Mouse (Mus musculus) embryonic facial prominence, embryonic 11.5 days (tissue): ENCODE results near the gene Map3k13. TPM values are rescaled to one million over a fixed set of nuclear protein-coding genes. Genes with fewer than 3 reads are reported as not detected.
A peak's percentile ranks its signal among the peaks of the same experiment; 100 is the strongest.

Source experiments
- ATAC-seq: fragments of 200-750 bp; cut with Nextera tagmentation; replicated peaks from 2 replicates; pipeline ENCODE4 v1.8.0; 2017; ENCODE audit warnings: low read depth; ENCODE audit not compliant: insufficient number of reproducible peaks, low FRiP score, low TSS enrichment
- DNase-seq: peaks from one replicate; pipeline ENCODE4 v3.0.0-alpha.2; 2015; ENCODE audit warnings: low spot score
- H3K27ac ChIP-seq: fragments of 300-500 bp; sonication (generic); replicated peaks from 2 replicates; pipeline ENCODE4 v1.5.1; 2014; ENCODE audit warnings: mild to moderate bottlenecking, low read depth, low read length, control low read depth
- H3K27me3 ChIP-seq: fragments of 300-500 bp; sonication (generic); 2 replicates; pipeline ENCODE4 v1.6.1; 2014; ENCODE audit warnings: mild to moderate bottlenecking, low read length, moderate library complexity, mixed read lengths; ENCODE audit not compliant: control insufficient read depth, insufficient read depth
- H3K36me3 ChIP-seq: fragments of 300-500 bp; sonication (generic); replicated peaks from 2 replicates; pipeline ENCODE4 v1.6.1; 2014; ENCODE audit warnings: low read depth, mild to moderate bottlenecking, low read length, moderate library complexity, mixed read lengths; ENCODE audit not compliant: control insufficient read depth, insufficient read depth
- H3K4me1 ChIP-seq: fragments of 300-500 bp; sonication (generic); 2 replicates; pipeline ENCODE4 v1.6.1; 2014; ENCODE audit warnings: low read length, mixed read lengths; ENCODE audit not compliant: control insufficient read depth, insufficient read depth
- H3K4me2 ChIP-seq: fragments of 300-500 bp; sonication (generic); 2 replicates; pipeline ENCODE4 v1.6.1; 2014; ENCODE audit warnings: low read depth, mild to moderate bottlenecking, control low read depth, low read length, moderate library complexity
- H3K4me3 ChIP-seq: fragments of 300-500 bp; sonication (generic); 2 replicates; pipeline ENCODE4 v1.5.1; 2014; ENCODE audit warnings: low read depth, low read length, control low read depth
- H3K9ac ChIP-seq: fragments of 300-500 bp; sonication (generic); replicated peaks from 2 replicates; pipeline ENCODE4 v1.6.1; 2014; ENCODE audit warnings: mild to moderate bottlenecking, control low read depth, low read length
- H3K9me3 ChIP-seq: fragments of 300-500 bp; sonication (generic); replicated peaks from 2 replicates; pipeline ENCODE4 v1.6.1; 2016; ENCODE audit warnings: mild to moderate bottlenecking, low read length, inconsistent platforms, mixed read lengths; ENCODE audit not compliant: control insufficient read depth
- WGBS: fragments of 180-500 bp; shearing (Covaris S2); extraction: QIAGEN DNeasy Blood & Tissue Kit; methylation state at CpG from one replicate; pipeline ENCODE4 v1.1.7; 2014; 5-methylcytosine and 5-hydroxymethylcytosine counted together
- polyA plus RNA-seq: library from polyadenylated mRNA; unstranded; fragments of >200 nt; fragmentation: Nextera tagmentation; extraction: Ambion mirVana; gene quantifications from 2 replicates; pipeline ENCODE4 v1.2.1, GENCODE M21; 2014

The Map3k13 gene
- 1.4 and 2.3 TPM in 2 replicates for polyA plus RNA-seq

DNA sequence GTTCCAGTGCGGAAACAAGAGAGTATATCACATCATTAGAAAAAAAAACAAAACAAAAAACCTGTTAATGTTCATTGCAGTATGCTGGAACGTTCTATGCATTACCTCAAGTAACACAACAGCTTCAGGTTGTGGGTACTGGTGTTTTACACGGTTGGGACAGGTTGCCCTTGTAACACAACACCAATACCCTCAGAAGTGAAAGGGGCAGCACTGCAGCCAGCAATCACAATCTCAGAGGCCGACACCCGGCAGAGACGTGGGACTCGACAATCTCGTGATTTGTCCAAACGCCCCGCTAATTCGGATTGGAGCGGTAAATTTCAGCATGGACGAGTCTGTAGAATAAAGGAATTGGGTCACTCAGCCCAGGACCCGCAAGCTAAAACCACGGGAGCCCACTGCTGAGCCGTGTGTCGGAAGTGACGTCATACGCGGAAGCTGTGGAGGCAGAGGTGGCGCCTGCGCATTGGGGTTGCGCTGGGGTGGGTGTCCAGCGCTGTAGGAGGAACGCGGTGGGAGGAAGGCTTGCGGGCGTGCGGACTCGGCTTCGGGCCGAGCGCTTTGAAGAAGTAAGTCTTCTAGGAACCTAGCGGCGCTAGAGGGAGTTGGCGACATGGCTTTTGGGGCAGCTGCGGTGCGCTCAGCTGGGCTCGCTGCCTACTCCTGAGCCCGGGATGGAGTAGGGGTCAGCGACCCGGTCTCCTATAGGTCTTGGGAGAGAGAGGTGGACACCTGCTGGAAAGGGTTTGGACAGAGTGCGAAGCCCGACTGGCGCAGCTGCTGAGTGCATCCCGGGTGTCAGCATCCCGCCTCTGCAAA is at the start of gene Map3k13:
Gene Map3k13 (plus strand): TSS at position 472 of the 822 bp plus-strand sequence.
- peak within 1 kb of the TSS; percentile 73 for H3K9ac ChIP-seq
- peak; percentile 98 for ATAC-seq
- WGBS: 2% methylated on average over 47 of the region's 47 CpGs

DNA sequence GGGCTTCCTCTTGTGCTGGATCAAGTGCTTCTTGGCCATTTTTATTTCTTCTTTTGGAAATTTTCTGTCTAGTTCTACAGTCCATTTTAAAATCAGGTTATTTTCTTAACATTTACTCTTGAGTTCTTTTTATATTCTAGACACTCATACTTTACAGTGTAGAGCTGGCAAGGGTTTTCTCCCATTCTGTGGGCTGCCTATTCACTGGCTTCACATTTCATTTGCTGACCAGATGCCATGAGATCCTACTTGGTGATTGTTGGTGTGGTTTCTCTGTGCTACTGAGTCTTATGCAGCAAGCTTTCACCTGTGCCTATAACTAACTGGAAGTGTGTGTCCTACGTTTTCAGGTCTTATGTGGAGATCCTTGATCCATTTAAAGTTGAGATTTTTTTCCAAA is 35.7 kb upstream of the Map3k13 start:
- Histone ChIP-seq H3K36me3 (no peaks in the 10 kb centered on the region), H3K27ac (no peak overlapping the region), H3K4me2 (no peak overlapping the region), H3K27me3 (no peaks in the 10 kb centered on the region), H3K4me3 (no peak overlapping the region), H3K9ac (no peak overlapping the region), H3K9me3 (no peaks in the 10 kb centered on the region), H3K4me1 (no peaks in the 10 kb centered on the region)
- no peak for DNase-seq
- WGBS: 73% methylated on average over 1 of the region's 1 CpGs
- no peak for ATAC-seq

More for the DNA sequence above, at the start of gene Map3k13:
- Histone ChIP-seq H3K4me1 (no peaks in the 10 kb centered on the region), H3K27ac (0 out of 2 replicates have a peak within 1 kb of the TSS, but pooled peaks have one; percentile 41), H3K36me3 (no peaks in the 10 kb centered on the region), H3K4me3 (peak within 1 kb of the TSS; percentile 81), H3K4me2 (peak within 1 kb of the TSS; percentile 84), H3K27me3 (no peaks in the 10 kb centered on the region), H3K9me3 (no peaks in the 10 kb centered on the region)
- peak; percentile 97 for DNase-seq

DNA sequence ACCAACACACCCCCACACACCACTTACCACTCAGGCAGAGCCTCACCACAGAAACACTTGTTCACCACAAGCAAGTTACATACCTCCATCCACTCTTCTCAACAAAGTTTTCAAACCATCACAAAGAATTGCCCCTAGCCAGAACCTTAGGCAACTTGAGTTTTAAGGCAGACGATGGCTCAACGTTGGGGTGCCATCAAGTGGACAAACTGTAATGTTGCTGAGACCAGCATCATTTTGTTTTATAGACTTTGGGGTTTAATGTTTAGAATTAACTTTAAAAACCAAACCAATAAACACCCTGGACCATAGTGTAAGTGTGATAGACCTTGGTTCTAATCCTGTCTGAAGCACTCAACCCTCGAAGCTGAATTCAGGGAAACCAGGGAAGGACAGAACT is 25.9 kb upstream of the Map3k13 start:
- Histone ChIP-seq H3K27ac (no peak overlapping the region), H3K36me3 (no peaks in the 10 kb centered on the region), H3K4me3 (no peak overlapping the region), H3K27me3 (no peaks in the 10 kb centered on the region), H3K4me1 (no peaks in the 10 kb centered on the region), H3K9me3 (no peaks in the 10 kb centered on the region), H3K9ac (no peak overlapping the region), H3K4me2 (no peak overlapping the region)
- DNase-seq (no peak), ATAC-seq (no peak)
- 84% methylated on average over 3 of the region's 3 CpGs for WGBS

DNA sequence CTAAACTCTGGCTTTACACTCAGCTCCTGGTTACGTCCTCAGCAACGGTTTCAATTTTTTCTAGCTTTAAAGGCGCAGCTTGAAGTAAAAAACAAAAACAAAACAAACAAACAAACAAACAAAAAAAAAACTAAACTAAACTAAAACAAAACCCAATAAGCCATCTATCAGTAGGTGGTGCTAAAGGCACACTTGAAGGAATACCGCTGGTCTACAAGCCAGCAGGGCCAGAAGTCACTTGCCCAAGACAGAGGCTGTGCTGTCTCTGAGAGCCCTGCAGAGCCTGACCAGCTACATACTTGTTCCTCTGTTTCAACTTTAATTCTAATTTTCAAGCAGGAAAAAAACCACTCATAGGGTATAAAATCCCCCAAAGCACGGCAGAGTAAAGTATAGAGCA is 24.5 kb upstream of the Map3k13 start:
- WGBS: 73% methylated on average over 5 of the region's 5 CpGs
- Histone ChIP-seq H3K4me2 (no peak overlapping the region), H3K27ac (no peak overlapping the region), H3K9ac (no peak overlapping the region), H3K36me3 (no peaks in the 10 kb centered on the region), H3K4me3 (no peak overlapping the region), H3K9me3 (no peaks in the 10 kb centered on the region), H3K27me3 (no peaks in the 10 kb centered on the region), H3K4me1 (no peaks in the 10 kb centered on the region)
- DNase-seq (peak; percentile 2), ATAC-seq (no peak)

DNA sequence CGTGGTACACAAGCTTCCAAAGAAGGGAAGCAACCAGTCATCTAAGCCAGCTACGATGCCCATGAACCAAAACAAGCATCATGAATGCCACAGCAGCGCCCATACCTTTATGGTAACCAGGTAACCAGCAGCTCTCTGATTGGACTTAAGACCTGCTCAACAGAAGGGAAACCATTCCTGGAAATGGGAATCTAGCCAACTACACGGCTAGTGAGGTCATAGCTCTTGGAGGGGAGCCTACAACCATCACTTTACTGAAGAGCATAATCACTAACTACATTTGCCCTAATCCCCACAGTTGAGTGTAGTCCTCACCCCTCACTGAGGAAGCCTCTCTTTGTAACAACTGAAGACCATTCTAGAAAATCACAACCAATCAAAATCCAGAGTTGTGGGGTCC is 19.4 kb upstream of the Map3k13 start:
- WGBS: 85% methylated on average over 4 of the region's 4 CpGs
- Histone ChIP-seq H3K27me3 (no peaks in the 10 kb centered on the region), H3K4me3 (no peak overlapping the region), H3K9ac (no peak overlapping the region), H3K4me2 (no peak overlapping the region), H3K9me3 (no peaks in the 10 kb centered on the region), H3K4me1 (no peaks in the 10 kb centered on the region), H3K27ac (no peak overlapping the region), H3K36me3 (no peaks in the 10 kb centered on the region)
- DNase-seq (no peak), ATAC-seq (no peak)

DNA sequence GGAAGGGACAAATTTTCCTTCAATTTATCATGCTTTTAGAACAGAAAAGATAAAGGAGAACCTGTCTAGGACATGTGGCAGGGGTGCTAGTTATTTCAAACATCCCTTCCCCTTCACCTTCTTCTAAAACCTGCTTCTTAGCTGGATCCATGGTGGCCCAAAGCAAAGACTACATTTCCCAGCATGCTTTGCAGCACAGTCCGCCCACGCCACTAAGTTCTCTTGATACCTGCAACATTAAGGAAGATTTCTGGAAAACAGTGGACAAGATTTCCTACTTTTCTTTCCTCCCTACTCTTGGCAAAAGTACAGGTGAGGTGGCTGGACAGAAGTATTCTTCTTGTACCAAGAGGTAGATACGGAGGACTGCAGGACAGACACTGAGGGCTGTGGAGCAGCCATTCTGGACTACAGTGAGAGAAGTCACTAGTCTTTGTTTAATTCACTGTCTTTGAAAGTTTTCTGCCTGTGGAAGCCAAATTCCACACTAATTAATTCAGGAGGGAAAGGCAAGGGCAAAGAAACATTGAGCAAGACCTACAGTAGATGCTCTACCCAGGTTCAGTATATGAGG is 15.8 kb upstream of the Map3k13 start:
- Histone ChIP-seq H3K4me2 (no peak overlapping the region), H3K36me3 (no peaks in the 10 kb centered on the region), H3K4me1 (no peaks in the 10 kb centered on the region), H3K4me3 (no peak overlapping the region), H3K27me3 (no peaks in the 10 kb centered on the region), H3K9ac (no peak overlapping the region), H3K9me3 (no peaks in the 10 kb centered on the region), H3K27ac (no peak overlapping the region)
- ATAC-seq (0 out of 2 replicates have a peak, but pooled peaks have one; percentile 52), DNase-seq (peak; percentile 69)
- WGBS: 41% methylated on average over 3 of the region's 3 CpGs

DNA sequence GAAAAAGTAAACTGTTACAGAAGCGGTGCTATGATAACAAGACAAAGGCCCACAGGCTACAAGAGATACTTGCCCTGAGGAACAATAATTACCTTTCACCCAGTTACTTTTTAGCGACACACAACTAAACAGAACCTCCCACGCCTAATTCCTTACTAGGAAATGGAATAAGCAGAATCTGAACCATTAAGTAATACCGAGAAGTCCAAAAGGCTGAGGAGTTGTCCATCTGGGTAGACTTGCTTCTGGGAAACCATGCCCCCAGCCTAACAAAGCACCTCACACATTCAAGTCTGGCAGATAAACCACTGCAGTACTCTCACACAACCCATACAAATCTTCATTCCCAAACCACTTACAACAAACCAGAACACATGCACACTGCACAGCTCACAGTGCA is 15.0 kb upstream of the Map3k13 start:
- no peak for DNase-seq
- ATAC-seq: no peak
- H3K9ac ChIP-seq: no peak overlapping the region
- H3K36me3 ChIP-seq: no peaks in the 10 kb centered on the region
- 92% methylated on average over 4 of the region's 4 CpGs for WGBS
- H3K4me1 ChIP-seq: no peaks in the 10 kb centered on the region
- no peak overlapping the region for H3K27ac ChIP-seq
- no peak overlapping the region for H3K4me3 ChIP-seq
- H3K4me2 ChIP-seq: no peak overlapping the region
- no peaks in the 10 kb centered on the region for H3K9me3 ChIP-seq
- no peaks in the 10 kb centered on the region for H3K27me3 ChIP-seq

DNA sequence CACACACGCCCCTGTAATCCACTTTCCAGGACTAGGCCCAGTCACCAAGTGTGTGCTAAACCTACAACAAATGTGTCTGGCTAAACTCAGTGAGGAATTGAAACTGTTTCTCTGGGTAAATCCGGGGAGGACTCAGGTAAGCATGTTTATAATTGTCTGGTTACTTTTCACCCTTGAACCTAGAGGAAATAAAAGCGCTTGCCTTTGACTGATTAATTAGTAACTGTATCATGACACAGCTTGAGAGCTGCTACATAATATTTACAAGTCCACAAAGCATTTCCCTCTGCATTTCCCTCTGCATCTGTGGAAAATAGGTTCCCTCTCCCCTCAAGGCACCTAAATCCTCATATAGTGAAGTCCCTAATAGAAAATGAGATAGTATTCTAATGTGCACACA is 12.9 kb upstream of the Map3k13 start:
- Histone ChIP-seq H3K4me1 (no peaks in the 10 kb centered on the region), H3K4me2 (no peak overlapping the region), H3K9me3 (no peaks in the 10 kb centered on the region), H3K9ac (no peak overlapping the region), H3K36me3 (no peaks in the 10 kb centered on the region), H3K4me3 (no peak overlapping the region), H3K27ac (no peak overlapping the region), H3K27me3 (no peaks in the 10 kb centered on the region)
- 71% methylated on average over 3 of the region's 3 CpGs for WGBS
- no peak for DNase-seq
- ATAC-seq: no peak
